Mouse (Mus musculus): Measurements from ENCODE around the gene Ap4e1. TPM values are rescaled to one million over a fixed set of nuclear protein-coding genes. Genes with fewer than 3 reads are reported as not detected.

Ap4e1 gene
- polyA plus RNA-seq, 1 experiment: 2.5 TPM

GRCm38 (mm10) chr2:127092000-127092399 lies 83.5 kb downstream of the Ap4e1 start:
- H3K27me3 ChIP-seq (ENCODE audit: control insufficient read depth, insufficient read depth, low read length): no peaks in the 10 kb centered on the region
- no peaks in the 10 kb centered on the region for H3K4me1 ChIP-seq (ENCODE audit: control insufficient read depth, insufficient read depth, insufficient read length)
- WGBS: 91% methylated on average over 8 of the region's 8 CpGs
- H3K4me3 ChIP-seq (ENCODE audit: extremely low read depth, insufficient read depth, insufficient read length): no peak overlapping the region
- peaks cover 8% of the 10 kb centered on the region for H3K36me3 ChIP-seq (ENCODE audit: control insufficient read depth, insufficient read depth, low read length)
- TF ChIP-seq CTCF (IDR thresholded peaks at IDR 0.05; ENCODE audit: extremely low read depth, insufficient read depth, insufficient read length, insufficient replicate concordance): no peak
- no peak for TF ChIP-seq POLR2A (IDR thresholded peaks at IDR 0.05; ENCODE audit: low read depth, low read length)
- no peak for DNase-seq (ENCODE audit: low read depth in 1 of 2, low spot score in 2 of 2)
- H3K27ac ChIP-seq (ENCODE audit: insufficient read depth, low read length): no peak overlapping the region

GRCm38 (mm10) chr2:127108986-127109385 lies 100.5 kb downstream of the Ap4e1 start:
- TF ChIP-seq POLR2A (IDR thresholded peaks at IDR 0.05; ENCODE audit: low read depth, low read length): no peak
- no peaks in the 10 kb centered on the region for H3K27me3 ChIP-seq (ENCODE audit: control insufficient read depth, insufficient read depth, low read length)
- no peaks in the 10 kb centered on the region for H3K4me1 ChIP-seq (ENCODE audit: control insufficient read depth, insufficient read depth, insufficient read length)
- H3K36me3 ChIP-seq (ENCODE audit: control insufficient read depth, insufficient read depth, low read length): peaks cover 19% of the 10 kb centered on the region
- no peak for DNase-seq (ENCODE audit: low read depth in 1 of 2, low spot score in 2 of 2)
- WGBS: 93% methylated on average over 4 of the region's 4 CpGs
- H3K4me3 ChIP-seq (ENCODE audit: extremely low read depth, insufficient read depth, insufficient read length): no peak overlapping the region
- no peak overlapping the region for H3K27ac ChIP-seq (ENCODE audit: insufficient read depth, low read length)

Other genes with a start within 250 kb of the Ap4e1 start
- 0.23 and 0.35 TPM in 2 replicates for gene Usp50, start 225.2 kb upstream of the Ap4e1 start, polyA plus RNA-seq (2012; rRNA removed)
- 2.4 and 3.0 TPM in 2 replicates for gene Trpm7, start 132.5 kb upstream of the Ap4e1 start, polyA plus RNA-seq (2012; rRNA removed)
- 7.6 and 9.5 TPM in 2 replicates for gene Sppl2a, start 75.5 kb upstream of the Ap4e1 start, polyA plus RNA-seq (2012; rRNA removed)
- 7.3 and 11.3 TPM in 2 replicates for gene Blvra, start 61.9 kb downstream of the Ap4e1 start, polyA plus RNA-seq (2012; rRNA removed)
- 2.5 and 2.8 TPM in 2 replicates for gene Ncaph, start 125.2 kb downstream of the Ap4e1 start, polyA plus RNA-seq (2012; rRNA removed)
- gene Itpripl1, start 134.7 kb downstream of the Ap4e1 start, polyA plus RNA-seq (2012; rRNA removed): 12.3 and 13.6 TPM in 2 replicates
- 0.60 and 0.76 TPM in 2 replicates for gene 1810024B03Rik, start 199.6 kb downstream of the Ap4e1 start, polyA plus RNA-seq (2012; rRNA removed)
- gene Snrnp200, start 199.7 kb downstream of the Ap4e1 start, polyA plus RNA-seq (2012; rRNA removed): 39.6 and 42.0 TPM in 2 replicates
- gene Ciao1, start 239.1 kb downstream of the Ap4e1 start, polyA plus RNA-seq (2012; rRNA removed): 43.6 and 43.8 TPM in 2 replicates
- 59.9 and 88.7 TPM in 2 replicates for gene Tmem127, start 239.2 kb downstream of the Ap4e1 start, polyA plus RNA-seq (2012; rRNA removed)